Mouse (Mus musculus): ENCODE measurements at regions not wholly inside any gene's neighbourhood (a gene's known extent, or its start where the extent isn't known, plus 50 kb on each side); places are given as distances from the start of the nearest gene placed in this dataset.

- peak; percentile 36 for DNase-seq (ENCODE audit: extremely low read depth, low read depth, low spot score)
- no peak overlapping the region for H3K9ac ChIP-seq (ENCODE audit: low read depth, low read length)
- H3K4me3 ChIP-seq (ENCODE audit: insufficient read depth, low read depth, low read length), result peak overlapping the region; percentile 4; the same call in 1 of the 2 replicates
- H3K79me2 ChIP-seq (ENCODE audit: control insufficient read depth, insufficient read depth, low read length), result no peaks in the 10 kb centered on the region
- no peaks in the 10 kb centered on the region for H3K27me3 ChIP-seq (ENCODE audit: control insufficient read depth, insufficient read depth, low read length)
- WGBS, result 37% methylated on average over 23 of the region's 23 CpGs
- no peaks in the 10 kb centered on the region for H3K36me3 ChIP-seq (ENCODE audit: control insufficient read depth, insufficient read depth, low read length)
- TF ChIP-seq POLR2A (IDR thresholded peaks at IDR 0.05; ENCODE audit: extremely low read depth, insufficient read depth, low read length), result no peak
- H3K27ac ChIP-seq (replicated peaks; ENCODE audit: insufficient read depth, low read depth, low read length), result peak overlapping the region; percentile 15; the same call in 1 of the 2 replicates
- H3K4me1 ChIP-seq (ENCODE audit: control insufficient read depth, insufficient read depth, low read length), result peaks cover 9% of the 10 kb centered on the region
These were observed 70.0 kb upstream of the Foxo1 start for GRCm38 (mm10) chr3:52197982-52198750.

- no peak for DNase-seq (ENCODE audit: extremely low read depth, low read depth, low spot score)
- Histone ChIP-seq H3K4me1 (ENCODE audit: control insufficient read depth, insufficient read depth, low read length) (peaks cover 9% of the 10 kb centered on the region), H3K27ac (replicated peaks; ENCODE audit: insufficient read depth, low read depth, low read length) (no peak overlapping the region), H3K27me3 (ENCODE audit: control insufficient read depth, insufficient read depth, low read length) (no peaks in the 10 kb centered on the region), H3K9ac (ENCODE audit: low read depth, low read length) (no peak overlapping the region), H3K36me3 (ENCODE audit: control insufficient read depth, insufficient read depth, low read length) (no peaks in the 10 kb centered on the region), H3K4me3 (ENCODE audit: insufficient read depth, low read depth, low read length) (no peak overlapping the region), H3K79me2 (ENCODE audit: control insufficient read depth, insufficient read depth, low read length) (no peaks in the 10 kb centered on the region)
- 66% methylated on average over 17 of the region's 17 CpGs for WGBS
- no peak for TF ChIP-seq POLR2A (IDR thresholded peaks at IDR 0.05; ENCODE audit: extremely low read depth, insufficient read depth, low read length)
- no peak; the same call in 1 of the 2 replicates for TF ChIP-seq CTCF (IDR thresholded peaks at IDR 0.05; ENCODE audit: low read depth, low read length)
These were observed 69.1 kb upstream of the Foxo1 start for GRCm38 (mm10) chr3:52198751-52199738.

- no peak for DNase-seq (ENCODE audit: extremely low read depth, low read depth, low spot score)
- TF ChIP-seq CTCF (IDR thresholded peaks at IDR 0.05; ENCODE audit: low read depth, low read length) (no peak), POLR2A (IDR thresholded peaks at IDR 0.05; ENCODE audit: extremely low read depth, insufficient read depth, low read length) (no peak)
- WGBS, result 73% methylated on average over 4 of the region's 4 CpGs
- Histone ChIP-seq H3K4me1 (ENCODE audit: control insufficient read depth, insufficient read depth, low read length) (peaks cover 9% of the 10 kb centered on the region), H3K9ac (ENCODE audit: low read depth, low read length) (no peak overlapping the region), H3K27ac (replicated peaks; ENCODE audit: insufficient read depth, low read depth, low read length) (no peak overlapping the region), H3K79me2 (ENCODE audit: control insufficient read depth, insufficient read depth, low read length) (no peaks in the 10 kb centered on the region), H3K36me3 (ENCODE audit: control insufficient read depth, insufficient read depth, low read length) (no peaks in the 10 kb centered on the region), H3K27me3 (ENCODE audit: control insufficient read depth, insufficient read depth, low read length) (no peaks in the 10 kb centered on the region), H3K4me3 (ENCODE audit: insufficient read depth, low read depth, low read length) (no peak overlapping the region)
These were observed 68.0 kb upstream of the Foxo1 start for GRCm38 (mm10) chr3:52200106-52200505.

- H3K9ac ChIP-seq (ENCODE audit: low read depth, low read length), result no peak overlapping the region
- 23% methylated on average over 24 of the region's 24 CpGs for WGBS
- no peak for TF ChIP-seq CTCF (IDR thresholded peaks at IDR 0.05; ENCODE audit: low read depth, low read length)
- no peak for TF ChIP-seq POLR2A (IDR thresholded peaks at IDR 0.05; ENCODE audit: extremely low read depth, insufficient read depth, low read length)
These were observed 57.4 kb upstream of the Foxo1 start for GRCm38 (mm10) chr3:52210556-52211302.

GRCm38 (mm10) chr3:52211303-52211695 lies 56.8 kb upstream of the Foxo1 start:
- H3K4me3 ChIP-seq (ENCODE audit: insufficient read depth, low read depth, low read length), result no peak overlapping the region
- no peak for DNase-seq (ENCODE audit: extremely low read depth, low read depth, low spot score)
- H3K36me3 ChIP-seq (ENCODE audit: control insufficient read depth, insufficient read depth, low read length), result no peaks in the 10 kb centered on the region
- TF ChIP-seq POLR2A (IDR thresholded peaks at IDR 0.05; ENCODE audit: extremely low read depth, insufficient read depth, low read length), result no peak
- TF ChIP-seq CTCF (IDR thresholded peaks at IDR 0.05; ENCODE audit: low read depth, low read length), result no peak
- H3K27me3 ChIP-seq (ENCODE audit: control insufficient read depth, insufficient read depth, low read length), result 0 out of 2 replicates have a peak, but pooled peaks cover 2% of the 10 kb centered on the region
- H3K9ac ChIP-seq (ENCODE audit: low read depth, low read length), result no peak overlapping the region
- 41% methylated on average over 6 of the region's 6 CpGs for WGBS
- H3K4me1 ChIP-seq (ENCODE audit: control insufficient read depth, insufficient read depth, low read length), result no peaks in the 10 kb centered on the region
- no peaks in the 10 kb centered on the region for H3K79me2 ChIP-seq (ENCODE audit: control insufficient read depth, insufficient read depth, low read length)
- H3K27ac ChIP-seq (replicated peaks; ENCODE audit: insufficient read depth, low read depth, low read length), result no peak overlapping the region

More at GRCm38 (mm10) chr3:52210556-52211302, 57.4 kb upstream of the Foxo1 start:
- H3K79me2 ChIP-seq (ENCODE audit: control insufficient read depth, insufficient read depth, low read length), result no peaks in the 10 kb centered on the region
- H3K36me3 ChIP-seq (ENCODE audit: control insufficient read depth, insufficient read depth, low read length), result no peaks in the 10 kb centered on the region
- H3K27ac ChIP-seq (replicated peaks; ENCODE audit: insufficient read depth, low read depth, low read length), result no peak overlapping the region
- H3K4me1 ChIP-seq (ENCODE audit: control insufficient read depth, insufficient read depth, low read length), result no peaks in the 10 kb centered on the region
- H3K27me3 ChIP-seq (ENCODE audit: control insufficient read depth, insufficient read depth, low read length), result 0 out of 2 replicates have a peak, but pooled peaks cover 2% of the 10 kb centered on the region
- no peak for DNase-seq (ENCODE audit: extremely low read depth, low read depth, low spot score)
- no peak overlapping the region for H3K4me3 ChIP-seq (ENCODE audit: insufficient read depth, low read depth, low read length)
